Mouse (Mus musculus) heart, postnatal 25 days (tissue): ENCODE results near the gene Ano6. TPM values are rescaled to one million over a fixed set of nuclear protein-coding genes. Genes with fewer than 3 reads are reported as not detected.

Source experiments
- DNase-seq: peaks from one replicate; pipeline ENCODE4 v3.0.0; 2022; ENCODE audit warnings: low spot score
- intact Hi-C: fragments of 180-260 bp; cut with DNase I; formaldehyde crosslinking; loops from one replicate; pipeline ENCODE4 v1.15.1; 2025
- total RNA-seq, 2 experiments: library from RNA; stranded (reverse); gene quantifications; 2 replicates each; pipeline ENCODE4 v1.2.3; 2021

Gene Ano6
- total RNA-seq, 2 experiments from 2014 or later = 21.1 to 25.9 TPM

DNA sequence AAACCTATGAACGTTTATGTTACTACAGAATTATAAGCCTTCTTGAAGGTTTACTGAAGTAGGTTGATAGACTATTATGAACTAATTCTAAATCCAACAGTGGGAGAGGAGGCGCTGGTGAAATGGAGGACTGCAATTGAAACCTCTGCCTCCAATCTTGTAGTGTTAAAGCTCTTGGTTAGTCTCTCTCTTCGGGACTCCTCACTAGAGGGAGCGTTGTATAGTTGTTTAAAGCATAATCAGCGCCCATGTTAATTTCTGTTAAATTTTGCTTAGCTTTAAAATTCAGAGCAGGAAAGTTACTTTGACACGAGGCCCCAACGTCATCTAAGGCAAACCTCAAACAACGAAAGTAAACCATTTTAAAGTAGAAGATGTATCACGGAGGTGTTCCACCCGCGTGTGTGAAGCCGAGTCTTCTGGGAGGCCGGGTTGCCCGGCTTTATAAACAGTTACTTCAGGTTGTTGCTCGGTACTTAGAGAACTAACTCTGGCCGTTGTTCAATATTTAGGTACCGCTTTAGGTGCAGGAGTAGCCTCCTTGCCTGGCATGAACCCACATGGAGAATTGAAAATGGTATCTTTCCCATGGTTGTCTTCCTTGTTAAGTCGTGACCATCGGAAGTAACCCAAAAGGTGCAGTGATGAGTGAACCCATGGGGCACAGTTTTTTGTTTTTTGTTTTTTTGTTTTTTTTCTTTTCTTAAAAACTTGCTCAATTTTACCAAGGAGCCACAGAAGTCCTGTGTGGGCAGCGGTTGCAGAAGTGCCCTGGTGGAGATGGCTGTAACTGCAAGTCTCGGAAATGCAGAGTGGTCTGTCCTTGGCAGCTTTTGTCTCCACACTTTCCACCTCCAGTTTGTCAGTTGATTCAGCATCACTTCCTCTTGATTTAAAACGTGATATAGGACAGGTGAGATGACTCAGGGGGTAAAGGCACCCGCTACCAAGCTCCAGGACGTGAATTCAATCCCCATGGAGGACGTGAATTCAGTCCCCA lies 1.9 kb downstream of the Ano6 start:
- no peak for DNase-seq
- intact Hi-C loops = loop anchor here (1.0 to 5.0 kb wide), 2 partner anchors 18 to 85 kb away; no protein-coding TSS in a partner anchor

DNA sequence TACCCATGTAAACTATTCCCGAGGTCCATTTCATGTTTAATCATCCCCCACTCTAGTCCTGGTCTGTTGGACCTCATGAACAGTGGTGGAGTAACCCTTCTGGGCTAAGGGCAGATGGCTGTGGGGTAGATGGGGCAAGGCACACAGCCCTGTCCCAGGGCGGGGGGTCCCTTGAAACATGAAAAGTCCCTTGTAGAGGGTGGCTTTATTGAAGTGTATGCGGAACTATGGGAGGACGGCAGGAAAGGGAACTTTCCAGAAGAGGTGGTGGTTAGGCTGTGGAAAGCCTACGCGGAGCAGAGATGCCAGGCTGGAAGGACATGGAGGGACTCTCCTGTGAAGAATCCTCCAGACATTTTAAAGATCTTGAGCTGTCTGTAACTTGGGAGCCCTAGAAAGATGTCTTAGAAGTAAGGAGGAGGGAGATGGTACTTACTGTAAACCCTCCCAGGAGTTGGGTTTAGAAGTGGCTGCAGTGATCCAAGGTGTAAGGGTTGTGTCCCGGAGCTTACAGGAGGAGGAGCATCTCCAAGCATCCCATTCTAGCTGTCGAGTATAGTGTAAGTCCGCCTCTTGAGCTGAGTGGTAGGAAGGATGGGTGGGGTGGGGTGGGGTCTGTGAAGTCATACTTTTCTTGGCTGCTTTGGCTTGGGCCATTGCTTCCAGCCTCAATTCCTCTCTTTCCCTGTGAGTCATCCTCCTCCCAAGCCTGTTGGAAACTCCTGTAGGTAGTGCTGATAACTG lies 3.3 kb downstream of the Ano6 start:
- no peak for DNase-seq
- intact Hi-C loops = loop anchor here (5.0 kb wide), 1 partner anchor 83 kb away; no protein-coding TSS in a partner anchor

DNA sequence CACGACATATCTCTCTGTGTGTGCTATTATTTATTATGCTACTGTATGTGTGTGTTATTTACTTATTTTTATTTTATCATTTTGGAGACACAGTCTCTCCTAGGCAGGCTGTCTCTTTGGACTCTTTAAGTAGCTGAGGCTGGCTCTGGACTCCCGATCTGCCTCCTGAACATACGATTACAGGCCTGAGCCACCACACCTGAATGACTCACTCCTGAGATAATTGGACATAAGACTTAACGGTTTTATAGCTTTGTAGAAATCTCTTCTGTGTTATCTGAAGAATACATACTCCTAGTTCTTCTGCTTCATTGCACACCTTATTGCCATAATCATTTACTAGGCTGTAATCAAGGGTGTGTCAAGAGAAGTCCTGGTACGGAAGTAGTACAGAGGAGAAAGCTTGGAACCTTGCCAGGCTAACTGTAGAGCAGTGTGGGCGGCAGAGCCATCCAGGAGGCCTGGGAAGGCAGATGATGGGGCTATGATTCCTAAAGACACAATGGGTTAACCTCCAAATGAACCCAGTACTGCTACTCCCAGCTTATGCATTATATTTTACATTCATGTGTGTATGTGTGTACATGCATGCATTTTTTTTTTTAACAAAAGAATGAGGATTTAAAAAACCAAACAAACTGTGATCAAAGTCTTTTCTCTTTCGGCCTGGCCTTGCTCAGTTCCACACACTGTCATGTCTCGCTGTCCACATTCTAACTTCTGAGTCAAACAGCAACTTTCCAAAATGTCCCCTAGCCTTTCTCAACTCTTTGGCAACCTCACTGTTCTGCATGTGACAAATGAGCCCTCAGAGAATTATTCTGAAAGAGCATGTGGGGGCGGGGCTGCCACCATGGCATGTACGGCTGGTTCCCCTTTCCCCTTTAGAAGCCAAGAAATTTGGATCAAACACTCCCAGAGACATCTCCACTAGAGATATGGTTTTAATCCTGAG lies 4.2 kb downstream of the Ano6 start:
- intact Hi-C loops = loop anchor here (5.0 kb wide), 1 partner anchor 82 kb away; no protein-coding TSS in a partner anchor
- no peak for DNase-seq

DNA sequence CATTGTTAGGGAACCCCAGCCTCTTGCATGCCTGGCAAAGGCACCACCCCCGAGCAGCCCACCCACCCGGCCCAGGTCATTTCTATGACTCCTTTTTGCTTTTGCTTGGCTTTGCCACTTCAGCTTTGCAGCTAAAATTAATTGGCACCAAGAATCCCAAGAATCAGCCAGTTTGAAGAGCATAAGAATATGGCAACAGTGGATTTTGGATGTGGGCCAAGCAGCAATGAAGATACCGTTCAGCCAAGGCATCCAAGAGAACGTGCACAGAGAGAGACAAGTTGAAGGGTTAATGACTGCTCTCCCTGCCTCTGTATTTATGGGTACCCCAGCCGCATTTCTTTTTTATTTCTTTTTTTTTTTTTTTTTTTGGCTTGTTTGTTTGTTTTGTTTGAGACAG lies 5.4 kb downstream of the Ano6 start:
- no peak for DNase-seq
- intact Hi-C loops = no loop called here

DNA sequence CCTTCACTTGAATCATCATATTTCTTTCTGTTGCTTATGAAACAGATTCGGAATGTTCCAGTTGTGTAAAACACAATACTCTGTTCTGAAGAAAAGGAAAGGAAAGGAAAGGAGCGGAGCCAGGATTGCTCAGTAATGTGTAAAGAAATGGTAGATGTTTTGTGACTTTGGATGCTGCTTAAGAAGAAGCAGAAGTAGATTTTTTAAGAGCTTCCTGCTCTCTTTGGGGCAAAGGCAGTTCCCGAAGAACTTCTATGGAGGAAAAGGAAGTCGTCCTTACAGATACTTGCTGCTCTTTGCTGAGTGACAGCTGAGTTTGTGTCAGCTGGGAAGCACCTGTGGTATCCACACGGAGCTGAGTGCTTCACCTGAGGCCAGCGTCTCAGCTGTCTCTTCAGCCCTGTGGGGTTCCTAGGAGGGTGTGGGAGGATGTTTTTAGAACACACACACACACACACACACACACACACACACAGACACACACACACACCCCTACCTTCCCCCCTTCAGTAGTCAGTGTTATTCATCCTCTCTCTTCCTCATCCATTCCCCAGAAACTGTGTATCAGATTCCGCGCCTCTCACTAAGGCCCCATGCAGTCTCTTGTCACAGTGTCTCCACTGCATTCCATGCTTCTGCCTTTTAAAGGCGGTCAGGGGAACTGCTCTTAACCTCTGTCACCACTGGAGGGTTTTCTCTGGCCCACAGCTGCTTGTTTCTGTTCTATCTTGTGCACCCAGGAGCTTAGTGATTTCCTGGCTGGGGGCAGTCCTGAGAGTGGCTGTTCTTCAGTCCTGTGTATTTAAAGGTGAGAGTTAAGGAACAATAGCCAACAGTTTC lies 6.7 kb downstream of the Ano6 start:
- intact Hi-C loops = no loop called here
- DNase-seq = no peak

DNA sequence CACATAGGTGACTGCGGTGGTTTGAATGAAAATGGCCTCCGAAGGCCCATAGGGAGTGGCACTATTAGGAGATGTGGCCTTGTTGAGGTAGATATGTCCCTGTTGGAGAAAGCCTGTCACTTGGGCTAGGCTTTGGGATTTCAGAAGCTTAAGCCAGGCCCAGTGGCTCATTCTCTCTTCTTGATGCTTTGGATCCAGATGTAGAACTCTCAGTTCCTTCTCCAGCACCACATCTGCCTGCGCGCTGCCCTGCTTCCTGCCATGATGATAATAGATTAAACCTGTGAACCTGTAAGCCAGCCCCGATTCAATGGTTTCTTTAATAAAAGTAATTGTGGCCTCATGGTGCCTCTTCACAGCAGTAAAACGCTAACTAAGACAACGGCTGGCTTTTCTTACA lies 7.6 kb downstream of the Ano6 start:
- intact Hi-C loops = no loop called here

DNA sequence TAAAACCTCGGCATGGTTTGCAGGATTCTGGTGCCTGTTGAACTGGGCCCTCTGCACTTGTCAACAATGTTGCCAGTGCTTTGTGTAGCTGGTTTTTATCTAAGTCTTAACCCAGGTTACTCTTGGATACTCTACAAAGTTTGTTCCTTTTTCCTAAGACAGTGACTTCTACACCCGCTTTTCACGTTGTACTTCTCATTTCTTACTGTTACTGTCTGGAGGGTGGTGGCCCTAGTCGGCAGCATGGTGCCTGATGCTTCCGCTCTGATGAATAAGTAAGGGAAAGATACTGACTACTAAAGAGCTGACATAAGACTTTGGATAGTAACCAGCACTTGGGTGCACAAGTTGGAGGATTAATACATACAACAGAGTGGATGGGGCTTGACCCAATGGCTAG lies 9.0 kb downstream of the Ano6 start:
- DNase-seq = no peak
- intact Hi-C loops = no loop called here

More for the DNA sequence above, 7.6 kb downstream of the Ano6 start:
- no peak for DNase-seq

DNA sequence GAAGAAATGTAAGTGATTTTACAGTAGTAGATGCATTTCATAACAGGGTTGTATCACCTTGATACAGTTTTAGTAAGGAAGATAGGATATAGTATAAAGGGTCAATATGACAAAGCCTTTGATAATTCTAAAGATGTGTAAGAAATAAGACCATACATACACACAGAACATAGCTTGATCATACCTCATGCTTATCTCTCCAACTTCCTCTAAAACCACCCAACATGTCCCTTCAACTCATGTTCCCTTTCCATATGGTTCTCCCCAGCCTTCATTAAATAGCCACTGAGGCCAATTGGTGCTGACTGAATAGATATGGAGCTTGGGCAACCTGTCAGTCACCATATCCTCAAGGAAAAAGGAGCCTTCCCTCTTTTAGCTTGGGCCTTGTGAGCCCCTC lies 9.4 kb downstream of the Ano6 start:
- intact Hi-C loops = no loop called here
- no peak for DNase-seq

DNA sequence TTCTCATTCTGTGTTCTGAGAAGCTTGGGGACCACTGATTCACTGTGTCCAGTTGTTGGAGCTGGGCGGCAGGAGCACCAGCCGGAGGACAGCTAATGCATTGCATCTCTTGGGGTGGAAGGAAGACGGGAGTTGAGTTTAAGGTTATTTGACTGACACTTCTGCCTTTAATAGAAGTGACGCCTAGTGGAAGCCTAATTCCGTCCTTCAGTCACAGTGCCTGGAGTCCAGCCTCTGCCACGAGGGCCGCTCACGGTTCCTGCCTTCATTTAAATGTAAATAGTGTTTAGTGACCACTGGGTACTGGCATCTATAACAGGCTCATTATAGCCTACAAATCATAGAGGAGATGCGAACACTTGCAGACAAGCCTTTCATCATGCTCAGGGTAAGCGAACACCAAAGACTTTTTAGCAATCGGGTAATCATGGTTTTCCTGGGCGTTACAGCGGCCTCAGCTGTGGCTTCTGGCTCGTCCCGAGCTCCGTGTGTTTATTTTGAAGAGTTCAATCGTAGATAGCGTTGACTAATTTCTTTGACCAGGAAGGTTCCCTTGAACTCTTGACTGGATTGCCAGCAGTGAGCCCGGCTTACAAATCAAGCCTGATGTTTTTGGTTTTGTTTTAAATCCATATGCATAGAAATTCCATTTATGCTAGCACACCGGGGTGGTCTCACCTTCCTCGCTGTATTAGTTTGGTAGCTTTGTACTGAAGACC lies 10.8 kb downstream of the Ano6 start:
- intact Hi-C loops = no loop called here
- DNase-seq = no peak

DNA sequence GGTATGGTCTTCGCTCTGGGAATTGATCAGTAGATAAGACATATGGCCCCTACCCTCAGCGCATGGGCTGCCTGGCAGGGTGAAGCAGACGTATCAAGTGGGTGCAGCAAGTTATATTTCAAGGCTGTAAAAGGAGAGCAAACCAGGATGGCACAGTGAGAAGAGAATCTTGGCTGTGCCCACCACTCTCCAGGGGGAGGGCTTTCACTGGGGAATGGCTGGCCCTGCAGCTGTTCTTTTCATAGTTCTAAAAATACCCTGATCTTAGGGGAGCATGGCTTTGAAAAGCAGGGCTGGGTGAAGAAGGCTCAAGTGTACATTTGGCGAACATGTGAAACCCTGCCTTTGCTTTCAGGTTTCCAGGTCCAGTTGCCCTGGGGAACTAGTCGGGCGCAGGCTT lies 11.5 kb downstream of the Ano6 start:
- no peak for DNase-seq
- intact Hi-C loops = loop anchor here (2.0 kb wide), 1 partner anchor 25 kb away; no protein-coding TSS in a partner anchor

DNA sequence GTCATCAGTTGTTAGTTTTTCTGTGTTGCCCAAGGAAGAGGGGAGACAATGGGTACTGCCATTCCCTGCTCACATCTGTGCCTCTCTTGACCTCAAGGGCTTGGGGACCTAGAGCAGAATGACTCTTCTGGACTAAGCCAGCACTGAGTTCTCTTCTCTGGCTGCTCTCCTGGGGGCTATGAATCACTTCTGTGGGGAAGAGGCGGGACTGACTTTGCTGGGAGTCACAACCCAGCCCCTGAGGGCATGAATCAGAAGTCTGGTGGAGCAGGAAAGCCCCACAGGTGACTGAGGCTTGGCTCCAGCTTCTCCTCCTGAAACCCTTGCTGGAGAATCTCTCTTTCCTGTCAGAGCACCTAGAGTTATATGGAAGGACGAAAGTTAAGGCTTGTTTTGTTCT lies 12.1 kb downstream of the Ano6 start:
- DNase-seq = peak; percentile 41

DNA sequence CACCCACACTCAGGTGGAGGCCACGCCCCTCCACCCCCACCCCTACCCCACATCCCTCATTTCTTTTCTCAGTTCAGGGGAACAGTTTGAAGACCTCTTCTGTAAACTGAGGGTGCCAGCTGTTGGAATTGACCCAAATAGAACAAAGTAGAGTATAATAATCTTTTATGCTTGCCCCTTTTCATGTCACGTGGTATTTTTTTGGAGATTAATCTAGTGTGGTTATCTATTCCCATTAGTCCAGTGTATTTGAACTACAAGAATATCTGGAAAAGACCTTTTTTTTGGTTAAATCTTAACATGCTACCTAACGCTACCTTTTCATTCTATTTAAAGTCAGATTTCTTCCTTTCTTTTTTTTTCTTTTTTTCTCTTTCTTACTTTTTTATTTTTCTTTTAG lies 12.8 kb downstream of the Ano6 start:
- no peak for DNase-seq
- intact Hi-C loops = loop anchor here (2.0 kb wide), 1 partner anchor 23 kb away; no protein-coding TSS in a partner anchor

More for the DNA sequence above, 12.1 kb downstream of the Ano6 start:
- intact Hi-C loops = loop anchor here (2.0 kb wide), 1 partner anchor 24 kb away; no protein-coding TSS in a partner anchor

DNA sequence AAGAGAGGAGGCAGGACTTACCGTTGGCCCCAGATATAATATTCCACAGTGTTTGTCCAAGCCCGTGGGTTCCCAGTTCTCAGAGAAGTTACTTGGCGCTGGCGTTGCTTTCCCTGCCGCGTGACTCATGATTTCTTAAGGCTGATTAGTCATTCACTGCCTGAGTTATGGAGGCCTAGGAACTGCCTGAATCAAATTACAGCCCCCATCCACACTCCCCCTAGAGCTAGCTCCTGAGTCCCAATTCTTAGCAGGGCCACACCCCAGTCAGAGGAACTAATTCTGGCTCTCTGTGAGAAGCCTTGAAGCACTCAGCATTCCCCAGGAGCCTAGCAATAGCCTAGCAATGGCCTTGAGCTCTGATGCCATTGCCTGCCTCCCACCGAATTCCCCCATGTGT lies 13.6 kb downstream of the Ano6 start:
- intact Hi-C loops = no loop called here
- DNase-seq = peak; percentile 72

DNA sequence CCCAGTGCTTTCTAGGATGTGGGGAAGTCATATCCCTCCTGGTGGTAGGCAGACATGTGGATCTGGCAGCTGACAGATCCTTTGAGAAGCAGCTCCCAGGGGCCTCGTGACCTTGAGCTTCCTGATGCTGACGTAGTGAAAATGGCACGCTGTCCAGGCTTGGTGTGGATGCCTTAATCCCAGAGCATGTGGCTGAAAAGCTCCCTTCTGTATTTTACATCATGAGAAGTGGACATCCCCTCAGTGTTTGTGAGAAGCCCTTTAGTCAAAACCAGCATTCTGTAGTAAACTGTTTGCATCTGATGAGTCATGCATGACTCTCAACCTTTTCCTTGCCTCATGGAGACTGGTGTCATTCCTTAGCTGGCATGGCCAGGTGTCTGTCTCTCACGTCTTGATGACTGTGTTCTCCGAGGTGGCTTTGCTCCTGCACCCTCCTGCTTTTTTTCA lies 14.4 kb downstream of the Ano6 start:
- DNase-seq = no peak
- intact Hi-C loops = no loop called here

DNA sequence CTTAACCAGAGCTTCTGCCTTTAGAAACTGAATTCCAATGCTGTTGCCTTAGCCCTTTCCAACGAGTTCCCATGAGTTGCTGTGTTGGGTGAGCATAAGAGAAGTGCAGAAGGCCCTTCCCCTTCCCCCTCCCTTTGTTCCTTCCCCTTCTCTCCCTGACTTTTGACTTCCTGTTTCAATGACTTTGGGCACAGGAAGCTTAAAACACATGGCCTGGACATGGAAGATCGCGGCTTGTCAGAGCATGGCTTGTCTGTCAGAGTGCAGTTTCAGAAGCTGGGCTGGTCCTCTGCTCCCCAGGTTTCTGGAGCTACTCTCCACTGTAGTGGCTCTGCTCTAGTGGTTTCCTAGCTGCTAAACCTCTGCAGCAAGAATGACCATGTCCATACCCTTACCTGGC lies 17.3 kb downstream of the Ano6 start:
- DNase-seq = no peak
- intact Hi-C loops = no loop called here

DNA sequence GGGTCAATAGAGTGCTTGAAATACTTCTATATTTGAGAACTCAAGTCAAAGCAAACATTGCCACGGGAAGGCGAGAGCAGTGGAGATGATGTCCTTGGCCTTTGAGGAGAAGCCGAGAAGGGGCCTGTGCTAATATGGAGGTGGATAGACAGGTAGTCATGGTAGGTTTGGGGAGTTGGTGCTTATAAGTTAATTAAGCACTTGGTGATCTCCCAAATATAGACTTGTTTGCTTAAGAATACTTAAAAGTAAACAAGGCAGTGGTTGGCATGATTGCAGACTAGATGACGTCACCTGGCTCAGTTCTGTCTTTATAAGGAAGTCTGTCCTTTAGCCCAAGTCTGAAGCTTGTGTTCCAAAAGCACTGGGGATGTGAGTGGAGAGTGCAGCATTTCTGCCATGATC lies 19.7 kb downstream of the Ano6 start:
- no peak for DNase-seq
- intact Hi-C loops = no loop called here

DNA sequence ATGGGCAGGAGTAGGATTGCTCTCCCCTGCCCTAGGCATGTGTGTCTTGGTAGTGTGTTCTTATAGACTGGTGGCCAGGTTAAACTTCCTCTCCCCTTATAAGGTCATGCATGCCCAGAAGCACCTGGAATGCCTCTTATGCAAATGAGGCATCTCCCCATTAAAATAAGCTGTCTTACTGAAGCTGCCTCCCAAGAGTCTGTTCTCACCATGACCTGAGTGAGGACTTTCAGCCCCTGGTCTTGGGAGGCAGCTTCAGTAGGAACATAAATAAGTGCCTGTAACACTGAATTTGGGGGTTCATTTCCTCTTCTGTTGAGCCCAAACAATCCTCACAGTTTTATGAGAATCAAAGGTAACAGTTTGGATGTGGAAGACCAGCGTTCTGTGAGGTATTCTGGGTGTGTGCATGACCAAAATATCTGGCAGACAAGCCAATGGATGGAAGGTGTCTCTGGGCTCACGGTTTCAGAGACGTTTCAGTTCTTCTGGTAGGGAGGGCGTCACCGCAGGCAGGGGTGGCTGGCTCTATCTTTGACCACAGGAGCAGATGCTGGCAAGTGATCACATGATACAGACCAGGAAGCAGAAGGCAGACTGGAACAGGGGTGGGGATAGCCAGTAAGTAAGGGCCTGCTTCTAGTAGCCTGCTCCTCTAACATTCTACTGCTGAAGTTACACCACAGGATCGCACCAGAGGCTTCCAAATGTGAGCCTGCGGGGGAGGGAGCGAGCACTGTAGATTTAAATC lies 22.4 kb downstream of the Ano6 start:
- DNase-seq = no peak
- intact Hi-C loops = no loop called here
